Mouse (Mus musculus) c-Kit-positive CD71-negative TER-119-negative erythroid progenitor cells, embryonic 14.5 days (primary cell): ENCODE measurements around the gene Ubd.
"Not testable (repeated sequence)": the region's sequence is repeated elsewhere in the genome, so short reads cannot be mapped to it uniquely, and the experiment has no call there.

Source experiments
- DNase-seq: peaks from one replicate; pipeline ENCODE4 v3.0.0-alpha.2; 2013; ENCODE audit warnings: low read depth

Ubd gene

DNA sequence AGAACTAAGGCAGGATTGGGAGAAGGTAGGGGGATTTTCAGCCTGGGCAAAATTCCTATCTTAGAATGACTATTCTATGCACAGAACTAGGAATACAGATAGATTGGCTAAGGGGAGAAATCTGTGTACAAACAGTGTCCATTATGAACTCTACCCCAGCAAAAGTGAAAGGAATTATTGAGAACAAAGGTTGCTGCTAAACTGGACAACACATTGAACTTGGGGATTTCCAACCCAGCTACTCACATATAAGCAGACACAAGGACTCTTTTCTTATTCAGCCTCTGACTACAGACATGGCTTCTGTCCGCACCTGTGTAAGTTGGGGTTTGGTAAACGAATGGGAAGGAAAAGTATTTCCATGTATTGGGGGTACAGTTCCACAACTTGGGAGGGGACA, at the start of gene Ubd:
TSS of gene Ubd (plus strand) at position 237 of the 400 bp plus-strand sequence.
- DNase-seq = no peak

- no peak for DNase-seq
Measured at GRCm38 (mm10) chr17:37161394-37161793, 32.3 kb upstream of the Ubd start, which contains the start of gene Olfr93. Gene Olfr93, minus strand, starts transcription at chr17:37161494.

DNA sequence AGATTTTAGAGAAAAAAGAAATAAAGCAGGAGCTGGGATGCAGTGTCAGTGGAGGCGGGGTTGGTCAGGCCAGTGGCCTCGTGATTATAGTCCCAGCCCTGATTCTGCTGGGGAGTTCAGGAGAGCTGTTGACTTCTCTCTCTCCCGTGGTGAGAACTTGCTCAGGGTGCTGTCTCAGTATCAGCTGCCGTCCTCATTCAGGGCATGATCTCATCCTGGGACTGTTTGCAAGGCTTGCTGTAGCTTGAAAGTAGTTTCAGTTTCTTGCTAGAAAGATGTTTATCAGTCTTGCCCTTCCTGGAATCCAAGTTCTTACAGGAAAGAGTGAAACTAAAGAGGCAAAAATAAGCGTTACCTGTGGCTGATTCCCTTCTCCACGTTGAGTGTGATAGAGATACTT, 8.2 kb upstream of the Ubd start:
- DNase-seq = no peak

GRCm38 (mm10) chr17:37190711-37191110, 3.0 kb upstream of the Ubd start:
- no peak for DNase-seq

DNA sequence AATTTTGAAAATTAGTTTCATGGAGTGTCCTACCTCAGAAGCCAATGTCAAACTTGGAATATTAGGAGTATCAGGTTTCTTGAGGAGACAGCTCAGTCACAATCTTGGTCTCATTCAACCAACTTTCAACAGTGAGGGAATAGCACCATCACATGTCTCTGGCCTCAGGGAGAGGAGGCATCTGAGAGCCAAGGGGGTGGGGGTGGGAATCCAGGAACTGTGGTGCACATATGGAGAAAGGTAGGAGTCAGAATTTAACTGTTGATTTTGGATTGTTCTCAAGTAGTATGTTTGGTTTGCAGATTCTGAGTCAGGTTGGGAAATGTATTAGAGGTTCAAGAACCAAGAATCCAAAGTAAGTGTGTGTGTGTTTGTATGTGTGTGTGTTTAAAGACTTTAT, 660 bp upstream of the Ubd start:
- DNase-seq = no peak

DNA sequence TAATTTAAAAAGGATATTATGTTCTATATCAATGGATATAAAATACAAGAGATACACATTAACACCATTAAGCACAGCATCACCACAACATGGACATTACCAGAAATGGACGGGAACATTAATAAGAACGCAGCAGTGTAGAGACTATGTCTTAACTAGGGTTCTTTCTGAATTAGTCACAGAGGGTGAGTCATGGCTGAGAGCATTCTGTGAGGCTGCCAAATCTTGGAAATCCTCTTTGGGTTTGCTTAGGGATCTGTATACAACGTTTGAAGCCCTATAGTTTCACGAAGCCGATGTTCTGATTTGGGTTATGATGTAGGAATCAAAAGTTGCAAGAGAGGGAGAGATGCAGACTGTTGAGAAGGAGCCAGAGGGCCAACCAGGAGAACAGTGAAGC, 1.1 kb downstream of the Ubd start:
- no peak for DNase-seq

GRCm38 (mm10) chr17:37196845-37197724, 3.4 kb downstream of the Ubd start:
- DNase-seq = no peak

GRCm38 (mm10) chr17:37200894-37201293, 7.2 kb downstream of the Ubd start, which contains the start of gene Olfr94:
Gene Olfr94, minus strand, starts transcription at chr17:37200994.
- DNase-seq = no peak

DNA sequence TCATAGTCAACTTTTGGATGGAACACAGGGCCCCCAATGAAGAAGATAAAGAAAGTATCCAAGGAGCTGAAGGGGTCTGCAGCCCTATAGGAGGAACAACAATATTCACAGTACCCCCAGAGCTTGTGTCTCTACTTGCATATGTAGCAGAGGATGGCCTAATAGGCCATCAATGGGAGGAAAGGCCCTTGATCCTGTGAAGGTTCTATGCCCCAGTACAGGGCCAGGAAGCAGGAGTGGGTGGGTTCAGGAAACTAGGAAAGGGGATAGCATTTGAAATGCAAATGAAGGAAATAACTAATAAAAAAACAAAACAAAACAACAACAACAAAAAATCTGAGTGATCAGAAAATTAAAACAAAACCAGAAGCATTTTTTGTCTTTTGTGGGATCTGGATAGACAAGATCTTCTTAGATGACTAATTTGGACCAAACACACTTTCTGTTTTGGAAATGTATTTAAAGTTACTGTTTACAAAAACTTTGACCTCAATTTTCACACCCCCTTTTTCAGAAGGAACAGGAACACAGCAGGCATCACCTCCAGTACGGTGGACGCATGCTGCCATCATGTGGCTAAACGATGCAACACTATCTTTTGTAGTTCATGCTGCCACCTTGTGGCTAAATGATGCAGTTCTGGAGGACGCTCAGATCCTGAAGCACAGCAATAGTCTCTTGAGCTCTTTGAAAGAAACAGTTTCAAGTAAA, 9.7 kb downstream of the Ubd start:
- peak; percentile 58 for DNase-seq

GRCm38 (mm10) chr17:37203917-37204236, 10.2 kb downstream of the Ubd start:
- no peak for DNase-seq

DNA sequence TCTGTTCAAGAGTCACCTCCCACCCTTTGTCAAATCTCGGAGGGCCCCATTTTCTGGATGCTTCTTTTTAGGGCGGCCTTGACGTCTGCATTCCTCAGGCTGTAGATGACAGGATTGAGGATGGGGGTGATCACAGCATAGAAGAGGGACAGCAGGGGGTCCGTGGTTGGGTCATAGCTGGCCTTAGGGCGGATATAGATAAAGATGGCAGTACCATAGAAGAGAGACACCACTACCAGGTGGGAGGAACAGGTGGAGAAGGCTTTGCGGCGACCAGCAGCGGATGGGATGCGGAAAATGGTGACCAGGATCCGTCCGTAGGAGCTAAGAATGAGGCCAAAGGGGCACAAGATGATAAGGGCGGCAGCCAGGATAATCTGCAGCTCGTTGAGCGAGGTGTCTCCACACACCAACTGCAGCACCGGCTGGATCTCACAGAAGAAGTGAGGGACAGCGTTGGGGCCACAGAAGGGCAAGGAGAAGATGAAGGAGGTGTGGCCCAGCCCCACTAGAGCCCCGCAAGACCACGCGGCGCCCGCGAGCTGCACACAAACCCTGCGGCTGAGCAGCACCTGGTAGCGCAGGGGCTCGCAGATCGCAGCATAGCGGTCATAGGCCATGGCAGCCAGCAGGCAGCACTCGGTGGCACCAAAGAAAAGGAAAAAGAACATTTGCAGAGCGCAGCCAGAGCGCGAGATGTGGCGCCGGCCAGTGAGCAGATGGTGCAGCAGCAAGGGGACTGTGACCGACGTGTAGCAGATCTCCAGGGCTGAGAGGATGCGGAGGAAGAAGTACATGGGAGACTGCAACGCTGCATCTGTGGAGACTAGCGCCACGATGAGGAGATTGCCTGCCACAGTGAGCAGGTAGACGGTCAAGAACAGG, 17.4 kb downstream of the Ubd start:
- no peak for DNase-seq

DNA sequence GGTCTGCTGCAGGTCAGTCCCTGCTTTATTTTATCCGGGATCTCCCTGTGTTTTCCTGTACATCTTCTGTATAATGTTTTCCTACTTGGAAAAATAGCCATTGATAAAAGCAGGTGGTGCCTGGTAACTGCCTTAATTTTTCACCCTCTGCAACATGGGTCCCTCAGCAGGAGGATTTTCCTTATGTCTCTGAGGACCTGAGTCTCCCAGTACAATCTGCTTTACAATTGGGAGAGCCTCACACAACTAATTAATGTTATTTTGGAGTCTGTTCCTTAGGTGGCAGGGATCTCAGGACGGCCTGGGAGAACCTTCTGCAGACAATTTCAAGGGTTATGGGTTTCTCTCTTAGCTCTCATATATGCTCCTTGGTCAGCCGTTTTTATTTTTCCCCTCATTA, 19.3 kb downstream of the Ubd start, which contains the start of gene Olfr95:
TSS of gene Olfr95 (minus strand) at position 101 of the 400 bp plus-strand sequence.
- no peak for DNase-seq

DNA sequence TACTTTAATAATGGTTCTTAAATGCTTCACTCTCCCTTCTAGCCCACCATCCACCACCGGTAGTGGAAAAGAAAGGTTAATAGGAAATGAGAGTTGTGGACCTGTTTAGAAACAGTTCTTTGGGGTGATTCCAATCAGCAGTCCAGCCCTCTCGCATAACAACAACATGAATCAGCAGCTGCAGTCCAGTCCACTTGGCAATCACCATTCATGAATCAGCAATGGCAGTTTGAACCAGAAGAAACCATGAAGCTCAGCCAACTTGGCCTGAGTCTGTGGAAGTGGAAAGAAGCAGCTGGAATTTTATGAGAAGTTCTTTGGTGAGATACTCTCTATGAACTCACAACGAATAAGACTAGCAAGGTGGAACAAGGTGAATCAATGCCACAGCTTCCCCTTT, 24.8 kb downstream of the Ubd start:
- DNase-seq = no peak

DNA sequence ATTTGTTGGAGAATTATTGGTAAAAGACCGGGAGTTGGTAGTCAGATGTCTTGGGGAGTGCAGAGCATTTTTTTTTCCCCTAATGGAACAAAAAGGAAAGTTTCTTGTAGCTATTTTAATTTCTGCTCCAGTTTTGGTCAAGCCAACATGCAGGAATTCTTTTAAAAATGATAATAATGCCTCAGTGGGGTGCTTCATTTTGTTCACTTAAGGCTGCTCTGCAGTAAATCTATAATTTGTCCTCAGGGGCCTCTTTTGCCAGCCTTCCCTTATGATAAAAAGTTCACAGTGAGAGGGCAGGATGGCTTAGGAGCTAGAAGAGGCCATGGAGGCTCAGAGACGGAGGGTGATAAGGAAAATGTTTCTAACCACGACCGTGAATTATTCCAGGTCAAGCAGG, 26.2 kb downstream of the Ubd start, which contains the start of gene Olfr96:
TSS of gene Olfr96 (plus strand) at position 301 of the 400 bp plus-strand sequence.
- DNase-seq = no peak

- DNase-seq = no peak
Measured at GRCm38 (mm10) chr17:37221879-37222278, 28.2 kb downstream of the Ubd start.

DNA sequence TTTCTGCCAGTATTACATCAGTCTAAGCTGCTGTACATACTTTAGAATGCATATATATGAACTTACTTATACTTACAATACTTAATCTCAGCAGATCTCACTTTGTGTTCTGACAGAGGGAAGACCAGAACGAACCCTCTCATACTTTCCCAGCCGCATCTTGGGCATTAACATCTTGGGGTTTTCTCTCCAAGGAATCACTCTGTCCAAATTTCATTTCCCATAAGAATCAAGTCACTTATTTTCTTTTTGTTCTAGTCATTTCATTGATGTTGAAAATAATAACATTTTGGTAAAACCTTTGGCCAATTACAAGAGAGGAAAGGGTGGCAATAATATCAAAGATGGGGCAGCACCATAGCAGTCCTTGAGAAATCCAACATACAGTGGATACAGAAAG, 43.5 kb downstream of the Ubd start, which contains the start of gene Olfr97:
TSS of gene Olfr97 (minus strand) at position 101 of the 400 bp plus-strand sequence.
- not testable (repeated sequence) for DNase-seq

DNA sequence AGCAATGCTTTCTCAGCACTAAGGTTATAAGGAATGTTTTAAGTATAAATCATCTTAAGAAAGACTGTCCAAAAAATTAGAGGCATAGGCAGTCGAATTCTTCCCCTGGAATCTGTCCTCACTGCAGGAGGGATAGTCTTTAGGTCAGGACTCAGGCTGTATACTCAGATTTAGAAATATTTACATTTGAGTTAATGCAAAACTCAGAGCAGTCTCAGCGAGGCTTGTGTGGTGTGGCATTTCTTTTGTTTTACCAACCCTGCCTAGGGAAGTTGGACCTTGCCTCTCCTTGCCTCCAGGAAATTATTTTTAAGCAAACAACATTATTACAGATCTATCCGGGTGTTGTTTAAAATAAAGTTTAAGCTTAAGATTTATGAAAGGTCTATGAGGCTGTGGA, 48.5 kb downstream of the Ubd start:
- DNase-seq = no peak
